Mouse (Mus musculus) liver, embryonic 14.5 days (tissue): ENCODE measurements at regions not wholly inside any gene's neighbourhood (a gene's known extent, or its start where the extent isn't known, plus 50 kb on each side); places are given as distances from the start of the nearest gene placed in this dataset.

Experiments used
- ATAC-seq: fragments of 200-750 bp; cut with Nextera tagmentation; 2 replicates; pipeline ENCODE4 v1.8.0; 2017; ENCODE audit warnings: moderate number of reproducible peaks, mild to moderate bottlenecking, moderate library complexity; ENCODE audit not compliant: insufficient read depth
- DNase-seq, 3 experiments: peaks; one replicate each; pipeline ENCODE4 v3.0.0-alpha.2; 2012 to 2013; ENCODE audit warnings: low read depth in 3 of 3, low spot score in 3 of 3
- H3K27ac ChIP-seq: fragments of 300-500 bp; sonication (generic); 2 replicates; pipeline ENCODE4 v1.5.1; 2014; ENCODE audit warnings: moderate library complexity, mild to moderate bottlenecking, control low read depth, inconsistent platforms
- H3K27me3 ChIP-seq: fragments of 300-500 bp; sonication (generic); 2 replicates; pipeline ENCODE4 v1.6.1; 2014; ENCODE audit warnings: mild to moderate bottlenecking, low read length, moderate library complexity; ENCODE audit not compliant: control insufficient read depth, insufficient read depth
- H3K36me3 ChIP-seq: fragments of 300-500 bp; sonication (generic); replicated peaks from 2 replicates; pipeline ENCODE4 v1.6.1; 2014; ENCODE audit warnings: low read depth; ENCODE audit not compliant: control insufficient read depth, insufficient read depth
- H3K4me1 ChIP-seq, 2 experiments: fragments of 200-500 bp in 1 of 2; fragments of 300-500 bp in 1 of 2; sonication (generic) in 1 of 2; replicated peaks; 2 replicates each; pipeline ENCODE4 v1.6.1; 2012 to 2014; ENCODE audit warnings: antibody characterized with exemption in 1 of 2, inconsistent platforms in 1 of 2, low read length in 1 of 2; ENCODE audit not compliant: control insufficient read depth in 2 of 2, insufficient read depth in 2 of 2
- H3K4me2 ChIP-seq: fragments of 300-500 bp; sonication (generic); 2 replicates; pipeline ENCODE4 v1.6.1; 2014; ENCODE audit warnings: low read depth, mild to moderate bottlenecking, control low read depth, moderate library complexity
- H3K4me3 ChIP-seq, 2 experiments: fragments of 200-500 bp in 1 of 2; fragments of 300-500 bp in 1 of 2; sonication (generic) in 1 of 2; 2 replicates each; pipeline ENCODE4 v1.5.1; 2012 to 2014; ENCODE audit warnings: low read depth in 2 of 2, low read length in 2 of 2, mild to moderate bottlenecking in 2 of 2, control low read depth in 1 of 2, inconsistent platforms in 1 of 2, moderate library complexity in 1 of 2; ENCODE audit not compliant: insufficient read depth in 1 of 2
- H3K9ac ChIP-seq: fragments of 300-500 bp; sonication (generic); replicated peaks from 2 replicates; pipeline ENCODE4 v1.6.1; 2014; ENCODE audit warnings: mild to moderate bottlenecking, control low read depth, moderate library complexity
- H3K9me3 ChIP-seq: fragments of 300-500 bp; sonication (generic); 2 replicates; pipeline ENCODE4 v1.6.1; 2016; ENCODE audit warnings: low read length, mixed read lengths; ENCODE audit not compliant: control insufficient read depth
- CTCF ChIP-seq: IDR thresholded peaks from 2 replicates; pipeline ENCODE4 v1.5.1; 2016; ENCODE audit warnings: antibody characterized with exemption, low read depth, control low read depth
- EP300 ChIP-seq: IDR thresholded peaks from 2 replicates; pipeline ENCODE4 v1.6.1; 2016; ENCODE audit warnings: antibody characterized with exemption, low read depth
- WGBS: fragments of 180-500 bp; shearing (Covaris S2); extraction: QIAGEN DNeasy Blood & Tissue Kit; methylation state at CpG from one replicate; pipeline ENCODE4 v1.1.7; 2014; ENCODE audit not compliant: insufficient replicate concordance; 5-methylcytosine and 5-hydroxymethylcytosine counted together

- no peaks in the 10 kb centered on the region for H3K27me3 ChIP-seq
- no peaks in the 10 kb centered on the region for H3K36me3 ChIP-seq
- DNase-seq: no peak
- no peak overlapping the region for H3K4me3 ChIP-seq
- no peak overlapping the region for H3K4me2 ChIP-seq
- H3K27ac ChIP-seq: no peak overlapping the region
- WGBS: 55% methylated on average over 3 of the region's 3 CpGs
- no peak for TF ChIP-seq CTCF
- no peak for TF ChIP-seq EP300
- ATAC-seq: no peak
- H3K9me3 ChIP-seq: no peaks in the 10 kb centered on the region
- no peak overlapping the region for H3K9ac ChIP-seq
- H3K4me1 ChIP-seq: peaks cover 0 to 5% of the 10 kb centered on the region in 2 experiments; a peak in 2 of 4 replicates
Measured at GRCm38 (mm10) chr3:19067141-19067757, 561.2 kb downstream of the 1700064H15Rik start.
